Comparison of ENCODE assay signal across 11 mouse cellular contexts in the genomic region with DNA sequence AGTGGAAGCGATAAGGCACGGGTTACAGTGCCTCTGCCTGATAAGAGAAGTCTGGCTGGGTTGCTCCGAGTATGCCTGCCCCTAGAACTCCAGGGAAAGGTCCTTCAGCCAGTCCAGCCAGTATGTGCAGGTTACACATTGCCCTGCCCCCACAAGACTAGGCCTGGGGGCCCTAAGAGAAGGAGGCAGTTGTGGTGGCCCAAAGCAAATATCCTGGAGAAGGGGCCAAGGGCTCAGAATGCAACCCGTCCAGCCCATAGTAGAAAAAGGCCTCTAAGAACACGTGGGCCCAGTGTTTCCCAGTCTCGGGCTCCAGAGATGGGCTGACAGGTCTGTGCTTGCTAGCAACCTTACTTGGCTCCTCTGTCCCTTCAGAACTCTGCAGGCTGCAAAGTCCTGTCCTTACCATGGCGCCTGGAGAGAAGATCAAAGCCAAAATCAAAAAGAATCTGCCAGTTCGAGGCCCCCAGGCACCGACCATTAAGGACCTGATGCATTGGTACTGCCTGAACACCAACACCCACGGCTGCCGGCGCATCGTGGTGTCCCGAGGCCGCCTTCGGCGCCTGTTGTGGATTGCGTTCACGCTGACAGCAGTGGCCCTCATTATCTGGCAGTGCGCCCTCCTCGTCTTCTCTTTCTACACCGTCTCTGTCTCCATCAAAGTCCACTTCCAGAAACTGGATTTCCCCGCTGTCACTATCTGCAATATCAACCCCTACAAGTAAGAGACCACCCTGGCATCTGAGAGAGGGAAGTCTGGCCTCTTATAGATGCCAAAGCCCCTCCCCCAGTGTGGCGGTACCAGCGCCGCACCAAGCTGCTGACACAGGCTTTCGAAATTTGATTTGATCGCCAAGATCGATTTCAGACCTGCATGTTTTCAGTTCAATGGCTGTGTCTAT. TPM values are rescaled to one million over a fixed set of nuclear protein-coding genes. Genes with fewer than 3 reads are reported as not detected.
DNase-seq lines count a peak whose midpoint lies in the region; ATAC-seq and TF ChIP-seq lines count a peak whose summit lies in the region.
"Had no signal": no experiment of that assay in that cellular context is flagged by ENCODE, and none has a peak within 500 bp of the region (broad histone marks: within the 10 kb centered on the region; RNA-seq: fewer than 3 reads in every experiment).

No protein-coding gene starts in this region.

- H3K36me3 ChIP-seq in lung, postnatal 0 days (ENCODE audit: insufficient read depth, low read length) = no peaks in the 10 kb centered on the region
- H3K36me3 ChIP-seq: embryonic facial prominence, embryonic 12.5 days had no signal

- 41% methylated on average over 29 of the region's 29 CpGs for whole genome bisulfite sequencing in lung, postnatal 0 days

- intact Hi-C loops in heart, postnatal 14 days (cut with DNase I) = loop anchor here (10.0 kb wide), 1 partner anchor 107 kb away; no protein-coding TSS in a partner anchor
- intact Hi-C loops in left cerebral cortex, adult 2 months (cut with DNase I) = no loop called here
- intact Hi-C loops in left cerebral cortex, postnatal 25 days (cut with DNase I) = no loop called here

- TF ChIP-seq CTCF in lung, postnatal 0 days (IDR thresholded peaks at IDR 0.05) = no peak
- TF ChIP-seq CTCF in left cerebral cortex, adult 2 months (IDR thresholded peaks at IDR 0.05) = no peak

- H3K4me2 ChIP-seq in lung, postnatal 0 days (replicated peaks; ENCODE audit: low read depth, low read length) = peak overlapping the region; percentile 33; the same call in 1 of the 2 replicates
- H3K4me2 ChIP-seq: embryonic facial prominence, embryonic 12.5 days had no signal

- H3K4me1 ChIP-seq in lung, postnatal 0 days (ENCODE audit: insufficient read depth, low read depth, low read length) = no peaks in the 10 kb centered on the region

- no peak for TF ChIP-seq EP300 in lung, postnatal 0 days (IDR thresholded peaks at IDR 0.05)

- H3K27me3 ChIP-seq in lung, postnatal 0 days (replicated peaks; ENCODE audit: insufficient read depth, low read length) = no peaks in the 10 kb centered on the region

- DNase-seq in heart, postnatal 4 days = peak; percentile 6
- no peak for DNase-seq in heart, postnatal 14 days
- DNase-seq in urinary bladder, adult 18-20 months (ENCODE audit: low spot score in 2 of 2) = peak; percentile 51 to 66
- no peak for DNase-seq in urinary bladder, postnatal 10 days (ENCODE audit: low spot score)
- peak; percentile 30 for DNase-seq in lung, postnatal 0 days (ENCODE audit: low spot score)
- DNase-seq in ovary, adult 18-20 months (ENCODE audit: low spot score) = no peak
- no peak for DNase-seq in left cerebral cortex, adult 2 months (ENCODE audit: extremely low spot score in 1 of 2, low spot score in 2 of 2)
- no peak for DNase-seq in left cerebral cortex, postnatal 25 days (ENCODE audit: low spot score in 2 of 2)

- no peak overlapping the region for H3K9ac ChIP-seq in lung, postnatal 0 days (replicated peaks; ENCODE audit: low read depth)
- H3K9ac ChIP-seq: embryonic facial prominence, embryonic 12.5 days had no signal

- ATAC-seq in lung, postnatal 0 days = peak; percentile 42

- H3K9me3 ChIP-seq in lung, postnatal 0 days (ENCODE audit: low read length) = no peaks in the 10 kb centered on the region
- H3K9me3 ChIP-seq: embryonic facial prominence, embryonic 12.5 days had no signal

- 0 out of 2 replicates have a peak overlapping the region, but pooled peaks have one; percentile 8 for H3K4me3 ChIP-seq in lung, postnatal 0 days (ENCODE audit: low read depth, low read length)
- no peak overlapping the region for H3K4me3 ChIP-seq in left cerebral cortex, adult 2 months
- H3K4me3 ChIP-seq: embryonic facial prominence, embryonic 12.5 days had no signal

- H3K27ac ChIP-seq in lung, postnatal 0 days (ENCODE audit: low read length) = no peak overlapping the region
- H3K27ac ChIP-seq in left cerebral cortex, adult 2 months = no peak overlapping the region
- H3K27ac ChIP-seq: embryonic facial prominence, embryonic 12.5 days had no signal

RNA-seq across cellular contexts. Expression of a gene that starts 3.5 kb away (rescaled TPM):
- not detected for total RNA-seq in heart, postnatal 4 days (2021)
- under 1 TPM in 1 of 2 experiments, not detected in 1; 0.17 TPM for total RNA-seq in heart, postnatal 14 days (2021)
- 120 and 139 TPM in 2 replicates for polyA plus RNA-seq in lung, postnatal 0 days (2015; fragmentation: Nextera tagmentation; extraction: Ambion mirVana)
- total RNA-seq in left cerebral cortex, adult 2 months (2021) = under 1 TPM; 0.11 to 0.12 TPM
- not detected for total RNA-seq in left cerebral cortex, postnatal 25 days (2021)
- total RNA-seq: megakaryocyte, adult 5-6 weeks had no signal
- polyA plus RNA-seq: intestine, embryonic 14.5 days had no signal

RNA-seq across cellular contexts. Expression of a gene that starts 30.7 kb away (rescaled TPM):
- total RNA-seq in heart, postnatal 4 days (2021) = 1 to 10 TPM; 7.9 to 8.3 TPM
- 1 to 10 TPM; 8.5 to 9.0 TPM for total RNA-seq in heart, postnatal 14 days (2021)
- 1.5 and 1.6 TPM in 2 replicates for polyA plus RNA-seq in lung, postnatal 0 days (2015; fragmentation: Nextera tagmentation; extraction: Ambion mirVana)
- total RNA-seq in left cerebral cortex, adult 2 months (2021) = 10 to 100 TPM; 80.8 to 81.3 TPM
- 10 to 100 TPM; 76.3 to 78.6 TPM for total RNA-seq in left cerebral cortex, postnatal 25 days (2021)

Comparison
In these comparisons a context has a peak if more than half of its experiments do, and no peak if none do; other contexts are left out.
1. DNase-seq: peak in heart, postnatal 4 days (single experiment), urinary bladder, adult 18-20 months (2 of 2) and lung, postnatal 0 days (single experiment); none in heart, postnatal 14 days (0 of 2), urinary bladder, postnatal 10 days (single experiment), ovary, adult 18-20 months (single experiment), left cerebral cortex, adult 2 months (0 of 2) and left cerebral cortex, postnatal 25 days (0 of 2).
2. RNA of a gene that starts 30.7 kb away (total RNA-seq): 80.8 to 81.3 TPM in left cerebral cortex, adult 2 months and 76.3 to 78.6 TPM in left cerebral cortex, postnatal 25 days; 8.5 to 9.0 TPM in heart, postnatal 14 days and 7.9 to 8.3 TPM in heart, postnatal 4 days; every median in the first group is over 4 times any median in the second.